Mouse (Mus musculus) testis, postnatal 10 days (tissue): Measurements from ENCODE around the gene Shmt2.

ENCODE experiments used
- DNase-seq: peaks from one replicate; pipeline ENCODE4 v3.0.0; 2021; ENCODE audit warnings: low spot score

Shmt2 gene

DNA sequence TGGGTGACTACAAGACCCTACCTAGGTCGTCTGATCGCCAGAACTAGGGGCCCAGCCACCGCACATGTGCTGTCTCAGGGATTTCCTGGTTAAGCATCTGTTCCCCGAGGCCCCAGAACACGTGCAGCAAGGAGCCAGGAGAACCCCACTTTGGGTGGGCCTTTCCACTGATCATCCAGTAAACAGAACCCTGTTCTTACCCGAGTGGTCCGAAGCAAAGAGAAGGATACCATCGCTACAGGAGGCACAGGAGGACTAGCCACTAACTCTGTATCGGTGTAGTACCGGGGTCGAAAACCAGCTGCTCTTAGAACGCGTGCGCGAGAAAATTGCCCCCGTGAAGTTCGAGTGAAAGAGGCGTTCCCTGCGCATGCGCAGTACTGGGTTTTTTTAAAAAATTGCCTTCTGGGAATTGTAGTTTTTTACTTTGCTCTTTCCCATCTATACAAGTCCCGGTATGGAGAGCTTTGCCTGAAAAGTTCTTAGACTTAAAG is at the start of gene Shmt2:
Shmt2 (minus strand) TSS at position 357 of the 494 bp plus-strand sequence.
- DNase-seq = peak; percentile 91

DNA sequence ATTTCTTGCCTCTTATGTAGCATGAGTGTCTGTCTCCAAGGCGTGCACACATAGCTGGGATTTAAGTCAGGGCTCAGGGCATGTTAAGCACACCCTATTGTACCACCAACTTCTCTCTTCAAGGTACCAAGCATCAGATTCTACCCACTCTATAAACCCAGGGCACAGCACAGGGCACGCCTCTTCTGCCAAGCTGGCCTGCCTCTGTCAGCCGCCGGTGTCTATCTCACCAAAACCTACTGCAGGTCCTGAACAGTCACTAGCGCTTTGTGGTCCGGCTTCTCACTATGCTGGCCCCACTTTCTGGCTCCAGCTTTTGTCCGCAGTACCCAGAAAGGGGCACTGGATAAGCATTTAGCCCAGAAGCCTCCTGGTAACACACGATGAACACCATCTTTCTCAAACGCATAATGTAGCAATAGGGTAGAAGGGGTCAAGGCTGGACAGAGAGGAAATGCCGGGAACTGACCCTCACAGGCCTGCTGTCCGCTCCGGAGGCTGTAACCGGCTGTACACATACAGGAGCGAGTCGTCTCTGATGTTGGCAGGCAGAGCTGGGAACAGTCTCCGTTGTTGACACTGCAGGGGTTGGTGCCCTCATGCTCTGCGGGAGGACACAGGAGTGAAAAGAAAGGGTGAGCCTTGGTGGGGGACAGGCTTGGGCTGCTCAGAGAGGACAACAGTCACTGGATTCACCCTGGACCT is 48.8 kb upstream of the Shmt2 start:
- DNase-seq = no peak

DNA sequence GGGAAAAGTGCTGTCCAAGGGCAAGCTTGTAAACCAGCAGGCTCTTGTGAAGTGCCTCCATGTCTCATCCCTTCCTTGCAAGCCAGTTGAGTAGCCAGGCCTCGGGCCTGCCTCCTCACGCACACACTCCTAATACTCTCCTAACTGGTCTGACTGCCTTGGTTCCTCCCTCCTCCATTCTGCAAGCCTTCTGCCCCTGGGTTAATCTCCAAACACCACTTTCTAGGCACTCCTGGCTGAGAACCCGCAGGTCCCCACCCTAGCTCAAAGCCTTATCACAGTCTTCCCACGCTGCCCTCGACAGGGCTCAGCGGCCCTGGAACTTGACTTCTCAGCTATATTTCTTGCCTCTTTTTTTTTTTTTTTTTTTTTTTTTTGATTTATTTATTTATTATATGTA is 48.1 kb upstream of the Shmt2 start:
- no peak for DNase-seq

DNA sequence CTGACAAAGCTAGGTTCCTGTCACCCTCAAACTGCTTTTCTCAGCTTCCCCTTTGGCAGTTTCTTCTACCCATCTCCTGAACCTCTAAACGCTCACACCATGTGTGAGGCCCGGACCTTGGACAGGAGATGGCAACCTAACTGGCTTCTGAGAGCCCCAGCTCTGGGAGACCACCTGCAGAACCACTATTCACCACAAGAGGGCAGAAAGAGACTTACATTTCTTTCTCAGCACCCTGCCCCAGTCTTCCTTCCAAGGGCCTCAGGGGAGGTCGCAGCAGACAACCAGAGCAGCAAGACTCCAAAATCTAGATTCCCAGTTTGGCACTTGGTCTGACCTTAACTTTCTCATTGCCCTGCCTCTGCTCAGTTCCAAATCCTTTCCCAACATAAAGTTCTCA is 47.2 kb upstream of the Shmt2 start:
- DNase-seq = peak; percentile 87

DNA sequence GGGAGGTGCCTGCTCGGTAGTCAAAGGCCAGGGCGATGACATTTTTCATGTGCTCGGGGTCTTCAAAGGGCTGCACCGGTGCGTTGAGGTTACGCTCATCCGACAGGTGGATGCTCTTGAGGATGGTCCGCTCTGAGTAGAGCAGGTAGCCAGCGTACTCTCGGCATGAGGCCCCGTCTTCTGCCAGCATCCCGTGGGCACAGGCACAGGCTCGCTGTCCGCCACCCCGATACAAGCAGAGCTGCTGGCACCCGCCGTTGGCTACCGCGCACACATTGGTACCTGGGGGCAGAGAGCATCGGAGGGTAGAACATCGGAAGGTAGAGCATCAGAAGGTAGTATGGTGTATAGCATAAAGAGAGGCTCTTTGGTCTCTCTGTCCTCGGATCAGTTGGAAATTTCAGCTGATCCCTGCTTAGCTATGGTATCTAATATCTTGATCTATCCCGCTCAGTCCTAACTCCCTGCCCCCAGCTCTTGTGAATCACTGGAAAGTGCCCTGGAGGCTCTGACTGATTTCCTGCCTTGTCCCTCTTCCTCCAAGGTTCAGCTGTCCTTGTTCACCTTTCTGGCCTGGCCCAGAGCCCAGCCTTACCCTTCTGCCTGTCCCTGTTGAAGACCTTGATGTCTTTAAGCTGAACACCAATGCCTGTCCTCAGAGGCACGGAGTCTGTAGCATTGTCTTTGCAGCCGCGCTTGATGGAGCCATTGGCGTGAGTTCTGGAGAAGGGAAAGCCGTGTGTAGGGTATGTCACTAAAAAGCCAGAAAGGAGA is 44.5 kb upstream of the Shmt2 start:
- DNase-seq = no peak

DNA sequence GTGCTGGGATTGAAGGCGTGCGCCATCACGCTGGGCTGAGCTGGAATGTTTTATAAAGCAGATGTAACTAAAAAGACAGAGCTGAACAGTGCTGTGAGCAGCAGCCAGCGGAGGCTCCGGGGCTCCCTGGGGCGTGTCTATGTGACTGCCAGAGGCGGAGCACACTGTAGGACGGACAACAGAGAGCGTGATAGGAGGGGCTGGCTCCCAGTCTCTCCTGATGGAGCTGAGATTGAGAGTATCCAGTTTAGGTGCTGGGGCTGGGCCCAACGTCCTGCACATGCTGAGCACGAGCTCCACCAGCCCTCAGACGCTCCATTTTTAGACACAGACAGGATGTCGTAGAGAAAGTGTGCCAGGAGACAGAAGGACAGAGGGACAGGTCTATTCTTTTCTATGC is 42.1 kb upstream of the Shmt2 start:
- DNase-seq = no peak

DNA sequence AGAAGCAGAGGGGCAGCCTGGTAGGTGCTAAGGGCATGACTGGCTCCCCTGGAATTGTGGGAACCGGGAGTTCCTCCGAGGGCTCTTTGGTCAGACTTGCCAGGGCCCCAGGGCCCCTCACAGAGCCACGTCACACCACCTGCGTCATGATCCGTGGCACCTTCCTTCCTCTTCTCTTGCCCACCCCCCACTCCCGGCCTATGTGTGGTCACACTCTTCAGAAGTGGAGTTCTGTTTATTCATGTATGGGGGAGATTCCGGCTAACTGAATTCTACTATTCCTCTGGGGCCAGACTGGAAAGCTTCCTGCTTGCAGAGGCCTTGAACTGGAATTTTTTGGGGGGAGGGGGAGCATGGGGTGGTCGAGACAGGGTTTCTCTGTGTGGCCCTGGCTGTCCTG is 41.6 kb upstream of the Shmt2 start:
- no peak for DNase-seq

DNA sequence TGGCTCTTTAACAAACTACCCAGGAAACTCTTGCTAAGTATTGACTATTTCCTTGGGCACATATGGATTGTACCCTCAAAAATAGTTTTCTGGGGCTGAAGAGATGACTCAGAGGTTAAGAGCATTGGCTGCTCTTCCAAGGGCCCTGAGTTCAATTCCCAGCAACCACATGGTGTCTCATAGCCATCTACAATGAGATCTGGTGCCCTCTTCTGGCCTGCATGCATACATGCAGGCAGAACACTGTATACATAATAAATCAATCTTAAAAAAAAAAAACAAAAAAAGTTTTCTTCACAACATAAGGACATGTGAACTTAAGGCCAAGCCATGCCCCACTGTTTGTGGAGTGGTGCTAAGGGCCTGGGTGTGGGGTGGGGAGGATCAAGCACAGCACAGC is 38.9 kb upstream of the Shmt2 start:
- no peak for DNase-seq

DNA sequence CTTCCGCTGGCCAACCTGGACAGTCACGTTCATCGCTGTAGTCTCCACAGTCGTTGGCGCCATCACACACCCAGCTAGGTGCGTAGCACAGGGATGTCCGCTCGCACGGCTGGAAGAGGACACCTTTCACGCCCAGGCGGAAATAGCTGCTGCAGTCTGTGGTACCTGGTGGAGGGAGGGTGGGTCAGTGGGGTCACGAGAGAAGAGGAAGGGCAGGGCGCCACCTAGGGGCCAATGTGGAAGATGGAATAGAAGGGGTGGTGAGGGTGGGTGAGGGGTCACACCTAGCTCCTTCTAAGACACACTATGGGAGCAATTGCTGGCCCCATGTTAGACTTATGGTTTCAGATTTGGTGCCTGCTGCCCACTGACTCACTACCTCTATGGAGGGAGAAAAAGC is 35.2 kb upstream of the Shmt2 start:
- DNase-seq = no peak

DNA sequence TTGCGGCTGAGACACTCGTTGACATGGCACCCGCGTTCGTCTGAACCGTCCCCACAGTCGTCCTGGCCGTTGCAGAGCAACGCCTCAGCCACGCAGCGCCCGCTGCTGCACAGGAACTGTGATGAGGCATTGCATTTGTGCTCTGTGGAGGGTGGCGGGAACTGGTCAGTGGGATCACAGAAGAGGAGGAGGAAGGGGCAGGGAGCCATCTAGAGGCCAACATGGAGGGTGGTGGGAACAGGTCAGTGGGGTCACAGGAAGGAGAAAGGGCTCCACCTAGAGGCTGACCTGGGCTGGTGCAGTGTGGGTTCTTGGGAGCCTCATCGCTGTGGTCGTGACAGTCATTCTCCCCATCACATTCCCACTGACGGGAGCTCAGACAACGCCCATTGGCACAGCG is 33.5 kb upstream of the Shmt2 start:
- peak; percentile 65 for DNase-seq

DNA sequence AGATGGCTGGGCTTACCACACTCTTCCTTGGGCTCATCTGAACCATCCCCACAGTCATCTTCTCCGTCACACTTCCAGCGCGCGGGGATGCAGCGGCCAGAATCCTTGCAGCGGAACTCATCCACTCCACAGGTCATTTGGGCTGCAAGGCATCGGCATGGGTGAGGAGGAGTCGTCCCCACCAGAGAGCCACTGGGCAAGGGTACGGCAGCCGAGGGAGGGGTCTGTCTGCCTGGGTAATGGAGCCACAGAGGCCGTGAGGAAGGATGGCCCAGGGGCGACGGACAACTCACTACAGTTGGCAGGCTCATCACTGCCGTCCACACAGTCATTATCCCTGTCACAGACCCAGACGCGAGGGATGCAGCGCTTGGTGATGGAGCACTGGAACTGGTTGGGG is 27.6 kb upstream of the Shmt2 start:
- no peak for DNase-seq

DNA sequence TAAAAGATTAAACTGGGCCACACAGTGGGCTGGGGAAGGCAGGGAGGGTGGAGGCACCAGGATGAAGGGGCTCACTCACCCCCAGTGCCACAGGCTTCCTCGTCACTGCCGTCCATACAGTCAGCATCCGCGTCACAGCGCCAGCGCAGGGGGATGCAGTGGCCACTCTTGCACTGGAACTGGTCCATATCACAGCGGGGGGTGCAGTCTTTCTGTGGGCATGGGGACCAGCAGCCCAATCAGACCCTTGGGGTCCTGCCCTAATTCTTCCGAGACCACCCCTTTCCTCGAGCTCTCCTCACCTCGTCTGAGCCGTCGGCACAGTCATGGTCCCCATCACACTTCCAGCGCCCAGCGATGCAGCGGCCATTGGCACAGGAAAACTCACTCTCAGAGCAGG is 26.0 kb upstream of the Shmt2 start:
- DNase-seq = no peak

DNA sequence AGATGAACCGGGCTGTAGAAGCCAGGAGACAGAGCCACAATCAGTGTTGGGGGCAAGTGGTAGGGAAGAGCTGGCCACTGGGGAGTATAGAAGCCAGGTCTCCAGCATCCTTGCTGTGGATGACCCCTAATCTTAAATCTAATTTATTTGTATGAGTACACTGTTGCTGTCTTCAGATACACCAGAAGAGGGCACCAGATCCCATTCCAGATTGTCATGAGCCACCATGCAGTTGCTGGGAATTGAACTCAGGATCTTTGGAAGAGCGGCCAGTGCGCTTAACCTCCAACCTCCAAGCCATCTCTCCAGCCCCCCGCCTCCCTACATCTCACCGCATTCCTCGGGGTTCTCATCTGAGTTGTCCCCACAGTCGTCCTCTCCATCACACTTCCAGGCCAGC is 24.3 kb upstream of the Shmt2 start:
- DNase-seq = no peak

DNA sequence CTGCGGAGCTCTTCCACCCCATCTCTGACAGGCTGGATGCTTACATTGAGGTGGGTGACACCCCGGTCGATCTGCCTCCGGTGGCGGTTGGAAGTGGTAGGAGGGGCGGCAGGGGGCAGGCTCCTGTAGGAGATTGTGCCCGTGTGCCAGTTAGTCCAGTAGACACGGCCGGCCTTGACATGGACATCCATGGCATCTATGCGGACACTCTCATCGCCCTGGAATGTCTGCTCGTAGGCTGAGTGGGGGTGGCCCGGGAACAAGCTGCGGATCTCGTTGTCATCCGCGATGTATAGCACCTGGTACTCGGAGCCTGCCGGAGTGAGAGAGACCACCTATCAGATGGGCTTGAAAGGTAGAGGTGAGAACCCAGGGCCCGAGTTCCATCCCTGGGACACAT is 22.1 kb upstream of the Shmt2 start:
- DNase-seq = no peak

DNA sequence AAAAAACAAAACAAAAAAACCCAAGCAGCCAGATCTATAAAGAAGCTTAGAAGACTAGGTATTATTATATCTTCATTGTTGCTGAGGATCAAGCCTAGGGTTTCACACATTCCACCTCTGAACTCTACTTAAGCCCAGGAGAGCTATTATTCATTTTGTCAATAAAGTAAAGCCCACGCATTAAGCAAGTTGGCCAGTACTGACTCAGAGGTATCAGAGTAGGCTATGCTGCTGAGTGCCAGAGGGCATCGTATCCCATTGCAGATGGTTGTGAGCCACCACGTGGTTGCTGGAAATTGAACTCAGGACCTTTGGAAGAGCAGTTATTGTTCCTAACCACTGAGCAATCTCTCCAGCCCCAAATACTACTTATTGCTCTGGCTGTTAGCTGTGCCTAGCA is 21.7 kb upstream of the Shmt2 start:
- DNase-seq = no peak

DNA sequence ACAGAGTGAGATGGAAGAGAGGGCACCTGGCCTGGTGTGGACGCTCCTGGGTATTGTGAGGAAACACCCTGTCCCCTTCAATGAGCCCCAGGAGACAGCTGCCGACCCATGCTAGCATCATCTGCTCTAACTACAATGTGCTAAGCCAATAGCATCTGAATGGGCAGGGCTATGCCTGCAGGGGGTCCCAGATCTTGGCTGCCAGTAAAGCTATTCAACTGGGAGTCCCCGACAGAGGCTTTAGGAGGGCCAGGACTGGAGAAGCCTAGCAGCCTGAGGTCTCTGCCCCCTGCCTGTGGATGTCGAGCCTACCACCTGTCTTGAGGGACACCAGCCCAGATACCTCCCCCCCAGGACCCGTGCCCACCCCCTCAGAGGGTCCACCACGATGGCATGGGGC is 20.5 kb upstream of the Shmt2 start:
- DNase-seq = no peak

DNA sequence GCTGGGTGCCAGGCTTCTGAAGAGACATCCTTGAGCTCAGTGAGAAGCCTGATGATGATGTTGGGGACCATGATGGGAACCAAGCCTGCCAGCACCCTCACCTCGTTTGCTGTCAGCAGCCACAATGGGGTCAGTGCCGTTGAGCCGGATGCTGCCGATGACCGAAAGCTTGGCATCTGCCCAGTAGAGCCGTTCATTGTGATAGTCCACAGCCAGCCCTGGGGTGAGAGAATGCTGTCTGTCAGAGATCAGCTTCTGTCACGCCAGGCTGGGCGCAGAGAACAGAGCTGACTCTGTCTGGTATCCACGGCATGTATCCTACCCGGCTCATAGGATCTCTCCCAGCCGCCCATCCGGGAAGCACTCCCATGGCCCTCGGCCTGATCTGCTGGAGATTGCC is 19.8 kb upstream of the Shmt2 start:
- no peak for DNase-seq

DNA sequence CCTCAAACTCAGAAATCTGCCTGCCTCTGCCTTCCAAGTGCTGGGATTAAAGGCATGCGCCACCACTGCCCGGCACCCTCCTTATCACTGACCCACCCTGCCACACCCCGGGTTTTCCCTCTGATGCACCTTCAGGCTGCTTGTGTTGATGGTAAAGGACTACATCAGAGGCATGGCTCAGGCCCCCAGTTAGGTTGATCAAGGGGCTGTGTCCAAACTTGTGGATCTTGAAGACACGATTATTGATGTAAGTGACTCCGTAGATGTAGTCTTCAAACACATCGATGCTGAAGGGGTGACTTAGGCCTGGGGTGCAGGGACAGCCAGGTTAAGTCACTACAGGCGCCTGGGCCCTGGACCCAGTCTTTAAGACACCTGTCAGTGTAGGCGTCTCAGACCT is 19.3 kb upstream of the Shmt2 start:
- DNase-seq = no peak

DNA sequence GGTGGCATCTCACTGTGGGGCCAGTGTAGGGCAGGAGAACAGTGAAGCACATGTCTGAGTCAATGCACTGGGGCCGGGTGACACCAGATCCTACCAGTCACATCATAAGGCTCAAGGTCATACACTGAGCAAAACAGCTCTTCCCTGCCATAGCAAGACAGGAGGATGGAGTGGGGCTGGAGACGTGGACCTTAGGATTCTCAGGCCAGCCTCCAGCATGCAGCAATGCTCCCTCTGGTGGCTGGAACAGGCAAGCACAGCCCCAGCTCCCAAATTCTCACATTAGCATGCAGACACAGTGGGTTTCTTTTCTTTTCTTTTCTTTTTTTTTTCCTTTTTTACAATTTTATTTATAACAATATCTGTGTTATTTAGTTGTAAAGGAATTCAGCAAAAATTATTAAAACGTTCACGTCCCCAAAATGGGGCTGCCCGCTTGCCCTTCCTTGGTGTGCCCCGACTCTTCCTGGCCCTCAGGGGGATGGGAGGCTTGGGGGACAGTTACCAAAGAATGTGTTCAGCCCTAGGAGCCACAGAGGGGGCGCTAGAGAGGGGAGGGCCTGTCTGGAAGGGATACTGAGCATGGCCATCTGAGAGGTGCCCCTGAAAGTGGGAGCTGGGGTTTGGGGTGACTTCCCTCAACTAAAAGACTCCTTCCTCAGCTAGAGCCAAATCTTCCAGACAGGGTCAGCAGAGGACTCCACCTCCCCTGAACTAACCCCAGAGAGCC is 15.8 kb upstream of the Shmt2 start:
- DNase-seq = peak; percentile 87

DNA sequence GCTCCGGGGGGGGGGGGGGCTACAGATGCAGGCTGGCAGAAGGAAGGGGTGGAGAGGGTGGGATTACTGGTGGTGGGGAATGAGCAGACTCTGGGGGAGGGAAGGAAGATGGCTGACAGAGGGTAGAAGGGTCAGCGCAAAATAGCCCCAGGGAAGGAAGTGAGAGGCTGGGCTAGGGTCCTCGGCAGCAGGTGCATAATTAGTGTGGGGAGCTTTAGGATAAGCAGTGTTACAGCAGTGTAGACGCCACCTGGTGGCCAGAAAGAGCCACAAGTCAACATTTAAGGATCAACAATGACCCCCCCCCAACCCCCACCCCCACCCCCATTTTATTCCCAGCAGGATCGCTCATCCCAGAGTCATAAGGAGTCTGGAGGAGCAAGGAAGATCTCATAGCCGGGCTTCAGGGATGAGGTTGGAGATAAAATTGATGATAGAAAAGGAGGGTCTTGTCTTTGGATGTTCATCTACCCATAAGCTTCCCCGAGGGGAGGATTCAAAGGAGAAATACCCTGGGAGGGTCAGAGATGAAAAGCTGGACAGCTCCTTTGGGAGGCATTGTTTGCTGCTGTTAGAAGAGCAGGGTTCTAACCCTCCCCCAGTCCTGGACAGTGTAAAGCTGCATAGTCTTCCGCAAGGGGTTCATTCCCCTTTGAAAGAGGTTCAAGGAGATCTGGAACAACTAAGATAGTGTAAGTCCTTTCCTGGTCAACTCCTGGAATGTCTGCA is 14.5 kb upstream of the Shmt2 start:
- DNase-seq = no peak

DNA sequence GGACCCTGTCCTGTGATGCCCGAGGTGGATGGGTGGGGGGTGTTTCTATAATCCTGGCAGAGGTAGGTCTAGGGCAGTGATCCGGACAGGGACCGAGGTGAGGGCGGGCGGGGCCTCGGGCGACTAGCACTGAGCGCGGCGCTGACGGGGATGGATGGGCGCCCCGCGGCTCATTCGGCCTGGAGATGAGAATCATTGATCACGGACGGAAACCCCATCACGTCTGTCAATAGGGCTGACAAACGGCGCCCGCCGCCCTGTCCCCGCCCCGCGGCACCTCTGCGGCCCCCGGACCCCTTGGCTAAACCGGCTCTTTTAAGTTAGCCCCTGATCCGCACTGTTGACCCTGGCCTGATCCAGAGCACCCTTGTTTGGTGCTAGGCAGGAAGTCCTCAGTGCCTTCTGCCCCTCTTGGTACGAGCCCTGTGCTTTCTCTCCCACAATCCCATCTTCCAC is 12.7 kb upstream of the Shmt2 start:
- DNase-seq = no peak
